Mouse (Mus musculus) bone marrow macrophage, adult 2 months (primary cell): ENCODE measurements around the gene Rtn1.

Experiments used
- CTCF ChIP-seq: IDR thresholded peaks from 2 replicates; pipeline ENCODE4 v1.5.1; 2012; ENCODE audit warnings: low read depth, mild to moderate bottlenecking, low read length, moderate library complexity
- POLR2A ChIP-seq: IDR thresholded peaks from 2 replicates; pipeline ENCODE4 v1.6.1; 2012; ENCODE audit warnings: mild to moderate bottlenecking, low read depth, low read length, borderline replicate concordance

GRCm38 (mm10) chr12:72237251-72237650 is 171.6 kb downstream of the Rtn1 start:
- TF ChIP-seq POLR2A (no peak), CTCF (no peak)
